Mouse (Mus musculus): Measurements from ENCODE around the gene Dad1. TPM values are rescaled to one million over a fixed set of nuclear protein-coding genes. Genes with fewer than 3 reads are reported as not detected.
A peak's percentile ranks its signal among the peaks of the same experiment; 100 is the strongest.

Dad1 gene
- total RNA-seq, 1 experiment, result 174 TPM

GRCm38 (mm10) chr14:54228933-54229713 is 24.8 kb downstream of the Dad1 start:
- peaks cover 7 to 26% of the 10 kb centered on the region in 2 experiments; a peak in 3 of 4 replicates for H3K4me1 ChIP-seq (ENCODE audit: control insufficient read depth in 2 of 2, insufficient read depth in 2 of 2, low read length in 2 of 2, poor library complexity in 1 of 2)
- DNase-seq (ENCODE audit: low read depth, low spot score), result no peak

GRCm38 (mm10) chr14:54228501-54228900 is 25.4 kb downstream of the Dad1 start:
- in situ Hi-C loops (cut with MboI; ENCODE audit: low sequenced_read_pairs in 2 of 2, unreplicated experiment in 2 of 2), result loop anchor here in 1 of 2 experiments (10.0 kb wide), 1 partner anchor 164 kb away; no protein-coding TSS in a partner anchor
- Histone ChIP-seq H3K9ac (ENCODE audit: insufficient read depth, low read depth, low read length, poor library complexity, severe bottlenecking) (peak overlapping the region; percentile 3; the same call in 1 of the 2 replicates), H3K4me3 (ENCODE audit: insufficient read depth in 1 of 2, low read depth in 1 of 2, low read length in 2 of 2, poor library complexity in 1 of 2, severe bottlenecking in 1 of 2) (peak overlapping the region in 1 of 2 experiments; percentile 47; a peak in 1 of 4 replicates), H3K27ac (ENCODE audit: insufficient read depth, low read depth, low read length, poor library complexity, severe bottlenecking) (no peak overlapping the region), H3K4me1 (ENCODE audit: control insufficient read depth in 2 of 2, insufficient read depth in 2 of 2, low read length in 2 of 2, poor library complexity in 1 of 2) (peaks cover 7 to 27% of the 10 kb centered on the region in 2 experiments; a peak in 3 of 4 replicates), H3K9me3 (ENCODE audit: control insufficient read depth, insufficient read depth, low read depth, low read length) (no peaks in the 10 kb centered on the region), H3K36me3 (ENCODE audit: control insufficient read depth, insufficient read depth, low read length, poor library complexity, severe bottlenecking) (no peaks in the 10 kb centered on the region)
- TF ChIP-seq HCFC1 (IDR thresholded peaks at IDR 0.05; ENCODE audit: borderline replicate concordance, insufficient read depth, low read length) (no peak), CHD2 (IDR thresholded peaks at IDR 0.05; ENCODE audit: low read depth, low read length) (no peak)
- no peak for DNase-seq (ENCODE audit: low read depth, low spot score)

More at GRCm38 (mm10) chr14:54228933-54229713, 24.8 kb downstream of the Dad1 start:
- Histone ChIP-seq H3K4me3 (ENCODE audit: insufficient read depth in 1 of 2, low read depth in 1 of 2, low read length in 2 of 2, poor library complexity in 1 of 2, severe bottlenecking in 1 of 2) (peak overlapping the region; percentile 35 to 46; a peak in 2 of 4 replicates), H3K27ac (ENCODE audit: insufficient read depth, low read depth, low read length, poor library complexity, severe bottlenecking) (no peak overlapping the region), H3K9ac (ENCODE audit: insufficient read depth, low read depth, low read length, poor library complexity, severe bottlenecking) (peak overlapping the region; percentile 25; the same call in 1 of the 2 replicates), H3K9me3 (ENCODE audit: control insufficient read depth, insufficient read depth, low read depth, low read length) (no peaks in the 10 kb centered on the region), H3K36me3 (ENCODE audit: control insufficient read depth, insufficient read depth, low read length, poor library complexity, severe bottlenecking) (no peaks in the 10 kb centered on the region)
- in situ Hi-C loops (cut with MboI; ENCODE audit: low sequenced_read_pairs in 2 of 2, unreplicated experiment in 2 of 2), result loop anchor here in 1 of 2 experiments (10.0 kb wide), 1 partner anchor 164 kb away; no protein-coding TSS in a partner anchor
- TF ChIP-seq MAFK (IDR thresholded peaks at IDR 0.05; ENCODE audit: insufficient read depth, low read depth, low read length) (no peak), ZC3H11A (IDR thresholded peaks at IDR 0.05; ENCODE audit: borderline replicate concordance, low read depth, low read length) (no peak), ZNF384 (IDR thresholded peaks at IDR 0.05; ENCODE audit: low read depth, low read length) (no peak), CHD2 (IDR thresholded peaks at IDR 0.05; ENCODE audit: low read depth, low read length) (no peak), HCFC1 (IDR thresholded peaks at IDR 0.05; ENCODE audit: borderline replicate concordance, insufficient read depth, low read length) (no peak)

GRCm38 (mm10) chr14:54227911-54228451 is 25.9 kb downstream of the Dad1 start:
- H3K27ac ChIP-seq (ENCODE audit: insufficient read depth, low read depth, low read length, poor library complexity, severe bottlenecking), result no peak overlapping the region
- in situ Hi-C loops (cut with MboI; ENCODE audit: low sequenced_read_pairs in 2 of 2, unreplicated experiment in 2 of 2), result loop anchor here in 1 of 2 experiments (10.0 kb wide), 1 partner anchor 163 kb away; no protein-coding TSS in a partner anchor
- no peak overlapping the region for H3K9ac ChIP-seq (ENCODE audit: insufficient read depth, low read depth, low read length, poor library complexity, severe bottlenecking)

GRCm38 (mm10) chr14:54226911-54227811 is 26.7 kb downstream of the Dad1 start:
- Histone ChIP-seq H3K36me3 (ENCODE audit: control insufficient read depth, insufficient read depth, low read length, poor library complexity, severe bottlenecking) (no peaks in the 10 kb centered on the region), H3K4me1 (ENCODE audit: control insufficient read depth in 2 of 2, insufficient read depth in 2 of 2, low read length in 2 of 2, poor library complexity in 1 of 2) (peaks cover 3 to 24% of the 10 kb centered on the region in 2 experiments; a peak in 3 of 4 replicates), H3K4me3 (ENCODE audit: insufficient read depth in 1 of 2, low read depth in 1 of 2, low read length in 2 of 2, poor library complexity in 1 of 2, severe bottlenecking in 1 of 2) (no peak overlapping the region), H3K9ac (ENCODE audit: insufficient read depth, low read depth, low read length, poor library complexity, severe bottlenecking) (no peak overlapping the region), H3K9me3 (ENCODE audit: control insufficient read depth, insufficient read depth, low read depth, low read length) (no peaks in the 10 kb centered on the region), H3K27ac (ENCODE audit: insufficient read depth, low read depth, low read length, poor library complexity, severe bottlenecking) (no peak overlapping the region)
- in situ Hi-C loops (cut with MboI; ENCODE audit: low sequenced_read_pairs in 2 of 2, unreplicated experiment in 2 of 2), result loop anchor here in 1 of 2 experiments (10.0 kb wide), 1 partner anchor 162 kb away; no protein-coding TSS in a partner anchor
- TF ChIP-seq ZC3H11A (IDR thresholded peaks at IDR 0.05; ENCODE audit: borderline replicate concordance, low read depth, low read length), result no peak
- no peak for DNase-seq (ENCODE audit: low read depth, low spot score)

More at GRCm38 (mm10) chr14:54227911-54228451, 25.9 kb downstream of the Dad1 start:
- Histone ChIP-seq H3K4me1 (ENCODE audit: control insufficient read depth in 2 of 2, insufficient read depth in 2 of 2, low read length in 2 of 2, poor library complexity in 1 of 2) (peaks cover 3 to 27% of the 10 kb centered on the region in 2 experiments; a peak in 3 of 4 replicates), H3K9me3 (ENCODE audit: control insufficient read depth, insufficient read depth, low read depth, low read length) (no peaks in the 10 kb centered on the region), H3K4me3 (ENCODE audit: insufficient read depth in 1 of 2, low read depth in 1 of 2, low read length in 2 of 2, poor library complexity in 1 of 2, severe bottlenecking in 1 of 2) (peak overlapping the region in 1 of 2 experiments; percentile 47; a peak in 2 of 4 replicates), H3K36me3 (ENCODE audit: control insufficient read depth, insufficient read depth, low read length, poor library complexity, severe bottlenecking) (no peaks in the 10 kb centered on the region)
- DNase-seq (ENCODE audit: low read depth, low spot score), result no peak
- TF ChIP-seq ZNF384 (IDR thresholded peaks at IDR 0.05; ENCODE audit: low read depth, low read length) (no peak; the same call in 1 of the 2 replicates), HCFC1 (IDR thresholded peaks at IDR 0.05; ENCODE audit: borderline replicate concordance, insufficient read depth, low read length) (0 out of 2 replicates have a peak, but pooled peaks have one; percentile 16), ZC3H11A (IDR thresholded peaks at IDR 0.05; ENCODE audit: borderline replicate concordance, low read depth, low read length) (peak; percentile 97)

Data from ES-E14 (cell line).